Mouse (Mus musculus): Measurements from ENCODE around the gene Mlst8. TPM values are rescaled to one million over a fixed set of nuclear protein-coding genes. Genes with fewer than 3 reads are reported as not detected.
A peak's percentile ranks its signal among the peaks of the same experiment; 100 is the strongest.

Gene Mlst8
- polyA plus RNA-seq, 1 experiment from 2014 or later: 26.0 TPM

- Histone ChIP-seq H3K4me3 (ENCODE audit: low read length) (peak overlapping the region; percentile 93), H3K27ac (ENCODE audit: low read length) (peak overlapping the region; percentile 95), H3K4me2 (ENCODE audit: low read depth, low read length) (peak overlapping the region; percentile 92), H3K27me3 (replicated peaks; ENCODE audit: control insufficient read depth, insufficient read depth, low read length) (no peaks in the 10 kb centered on the region), H3K9ac (ENCODE audit: low read depth, low read length) (peak overlapping the region; percentile 96), H3K9me3 (ENCODE audit: control insufficient read depth, low read length) (no peaks in the 10 kb centered on the region), H3K4me1 (ENCODE audit: control insufficient read depth, insufficient read depth, low read length) (peaks cover 31% of the 10 kb centered on the region), H3K36me3 (ENCODE audit: control insufficient read depth, insufficient read depth, low read length) (peaks cover 26% of the 10 kb centered on the region)
- WGBS: 56% methylated on average over 4 of the region's 4 CpGs
- ATAC-seq: peak; percentile 38
Measured at GRCm38 (mm10) chr17:24472512-24472911, 6.4 kb downstream of the Mlst8 start.

DNA sequence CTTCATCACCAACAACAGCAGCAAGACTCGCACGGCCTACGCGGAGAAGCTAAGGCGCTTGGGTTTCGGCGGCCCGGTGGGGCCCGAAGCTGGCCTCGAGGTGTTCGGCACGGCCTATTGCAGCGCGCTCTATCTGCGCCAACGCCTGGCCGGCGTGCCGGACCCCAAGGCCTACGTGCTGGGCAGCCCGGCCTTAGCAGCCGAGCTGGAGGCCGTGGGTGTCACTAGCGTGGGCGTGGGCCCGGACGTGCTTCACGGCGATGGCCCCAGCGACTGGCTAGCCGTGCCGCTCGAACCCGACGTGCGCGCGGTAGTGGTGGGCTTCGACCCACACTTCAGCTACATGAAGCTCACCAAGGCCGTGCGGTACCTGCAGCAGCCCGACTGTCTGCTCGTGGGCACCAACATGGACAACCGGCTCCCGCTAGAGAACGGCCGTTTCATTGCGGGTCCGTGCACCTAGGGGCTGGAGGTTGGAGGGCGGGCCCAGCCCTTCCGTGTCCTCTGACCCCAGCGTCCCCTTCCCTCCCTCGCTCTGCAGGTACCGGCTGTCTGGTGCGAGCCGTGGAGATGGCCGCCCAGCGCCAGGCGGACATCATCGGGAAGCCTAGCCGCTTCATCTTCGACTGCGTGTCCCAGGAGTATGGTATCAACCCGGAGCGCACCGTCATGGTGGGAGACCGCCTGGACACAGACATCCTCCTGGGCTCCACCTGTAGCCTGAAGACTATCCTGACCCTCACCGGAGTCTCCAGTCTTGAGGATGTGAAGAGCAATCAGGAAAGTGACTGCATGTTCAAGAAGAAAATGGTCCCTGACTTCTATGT, 8.0 kb downstream of the Mlst8 start:
- H3K9me3 ChIP-seq (ENCODE audit: control insufficient read depth, low read length): no peaks in the 10 kb centered on the region
- H3K4me1 ChIP-seq (ENCODE audit: control insufficient read depth, insufficient read depth, low read length): peaks cover 31% of the 10 kb centered on the region
- H3K9ac ChIP-seq (ENCODE audit: low read depth, low read length): peak overlapping the region; percentile 96
- H3K27me3 ChIP-seq (replicated peaks; ENCODE audit: control insufficient read depth, insufficient read depth, low read length): no peaks in the 10 kb centered on the region
- peaks cover 14% of the 10 kb centered on the region for H3K36me3 ChIP-seq (ENCODE audit: control insufficient read depth, insufficient read depth, low read length)
- ATAC-seq: peak; percentile 25
- H3K4me3 ChIP-seq (ENCODE audit: low read length): peak overlapping the region; percentile 93
- peak overlapping the region; percentile 92 for H3K4me2 ChIP-seq (ENCODE audit: low read depth, low read length)
- WGBS: under 1% methylated on average over 68 of the region's 68 CpGs
- H3K27ac ChIP-seq (ENCODE audit: low read length): peak overlapping the region; percentile 93

DNA sequence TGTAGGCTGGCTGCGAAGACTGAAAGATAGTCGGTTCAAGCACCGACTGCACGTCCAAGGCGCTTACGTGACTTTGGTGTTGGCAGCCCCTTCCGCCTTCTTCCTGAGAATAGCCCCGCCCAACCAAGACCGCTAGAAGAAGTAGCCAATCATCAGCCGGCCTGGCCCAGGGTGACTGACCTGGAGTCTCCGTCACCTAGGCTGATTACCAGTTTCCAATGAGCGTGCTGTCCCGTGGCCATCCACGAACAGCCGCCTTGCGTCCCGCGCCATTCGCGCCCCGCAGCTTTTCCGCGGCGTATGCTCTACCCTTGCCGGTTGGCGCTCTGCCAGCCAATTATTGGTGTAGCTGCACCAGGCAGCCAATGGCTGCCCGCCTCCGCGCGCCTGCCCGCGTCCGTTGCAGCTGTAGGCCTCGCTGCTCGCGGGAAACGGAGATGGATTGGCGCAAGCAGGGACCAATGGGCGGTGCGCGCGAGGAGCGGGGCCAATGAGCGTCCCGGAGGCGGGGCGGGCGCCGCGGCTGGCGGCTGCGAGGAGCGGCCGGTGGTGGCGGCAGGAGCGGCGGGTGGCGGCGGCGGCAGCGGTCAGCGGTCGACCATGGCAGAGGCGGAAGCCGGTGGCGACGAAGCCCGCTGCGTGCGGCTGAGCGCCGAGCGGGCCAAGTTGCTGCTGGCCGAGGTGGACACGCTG, 8.8 kb downstream of the Mlst8 start, which contains the start of the genes E4f1 and Pgp:
Gene E4f1 (minus strand): TSS at position 404 of the 693 bp plus-strand sequence.
Gene Pgp (plus strand): TSS at position 483 of the 693 bp plus-strand sequence.
- no peaks in the 10 kb centered on the region for H3K9me3 ChIP-seq (ENCODE audit: control insufficient read depth, low read length)
- peak within 1 kb of the TSS; percentile 93 for H3K4me3 ChIP-seq (ENCODE audit: low read length)
- H3K27ac ChIP-seq (ENCODE audit: low read length): peak within 1 kb of the TSS; percentile 93
- ATAC-seq: peak; percentile 97
- peaks cover 31% of the 10 kb centered on the region for H3K4me1 ChIP-seq (ENCODE audit: control insufficient read depth, insufficient read depth, low read length)
- no peaks in the 10 kb centered on the region for H3K27me3 ChIP-seq (replicated peaks; ENCODE audit: control insufficient read depth, insufficient read depth, low read length)
- under 1% methylated on average over 74 of the region's 75 CpGs for WGBS
- H3K9ac ChIP-seq (ENCODE audit: low read depth, low read length): peak within 1 kb of the TSS; percentile 96
- H3K4me2 ChIP-seq (ENCODE audit: low read depth, low read length): peak within 1 kb of the TSS; percentile 92
- H3K36me3 ChIP-seq (ENCODE audit: control insufficient read depth, insufficient read depth, low read length): peaks cover 9% of the 10 kb centered on the region; the same call in 1 of the 2 replicates

- Histone ChIP-seq H3K27me3 (replicated peaks; ENCODE audit: control insufficient read depth, insufficient read depth, low read length) (no peaks in the 10 kb centered on the region), H3K36me3 (ENCODE audit: control insufficient read depth, insufficient read depth, low read length) (peaks cover 5% of the 10 kb centered on the region; the same call in 1 of the 2 replicates), H3K9ac (ENCODE audit: low read depth, low read length) (peak overlapping the region; percentile 77), H3K4me3 (ENCODE audit: low read length) (peak overlapping the region; percentile 93), H3K27ac (ENCODE audit: low read length) (peak overlapping the region; percentile 93), H3K4me1 (ENCODE audit: control insufficient read depth, insufficient read depth, low read length) (peaks cover 31% of the 10 kb centered on the region), H3K9me3 (ENCODE audit: control insufficient read depth, low read length) (no peaks in the 10 kb centered on the region), H3K4me2 (ENCODE audit: low read depth, low read length) (peak overlapping the region; percentile 73)
- WGBS: 17% methylated on average over 7 of the region's 7 CpGs
- no peak for ATAC-seq
Measured at GRCm38 (mm10) chr17:24469336-24469909, 9.5 kb downstream of the Mlst8 start.

- 95% methylated on average over 5 of the region's 5 CpGs for WGBS
- Histone ChIP-seq H3K4me2 (ENCODE audit: low read depth, low read length) (no peak overlapping the region), H3K27ac (ENCODE audit: low read length) (no peak overlapping the region), H3K9ac (ENCODE audit: low read depth, low read length) (no peak overlapping the region), H3K4me1 (ENCODE audit: control insufficient read depth, insufficient read depth, low read length) (peaks cover 24% of the 10 kb centered on the region), H3K36me3 (ENCODE audit: control insufficient read depth, insufficient read depth, low read length) (no peaks in the 10 kb centered on the region), H3K27me3 (replicated peaks; ENCODE audit: control insufficient read depth, insufficient read depth, low read length) (no peaks in the 10 kb centered on the region), H3K4me3 (ENCODE audit: low read length) (no peak overlapping the region), H3K9me3 (ENCODE audit: control insufficient read depth, low read length) (no peaks in the 10 kb centered on the region)
- no peak for ATAC-seq
Measured at GRCm38 (mm10) chr17:24468636-24469246, 10.1 kb downstream of the Mlst8 start.

DNA sequence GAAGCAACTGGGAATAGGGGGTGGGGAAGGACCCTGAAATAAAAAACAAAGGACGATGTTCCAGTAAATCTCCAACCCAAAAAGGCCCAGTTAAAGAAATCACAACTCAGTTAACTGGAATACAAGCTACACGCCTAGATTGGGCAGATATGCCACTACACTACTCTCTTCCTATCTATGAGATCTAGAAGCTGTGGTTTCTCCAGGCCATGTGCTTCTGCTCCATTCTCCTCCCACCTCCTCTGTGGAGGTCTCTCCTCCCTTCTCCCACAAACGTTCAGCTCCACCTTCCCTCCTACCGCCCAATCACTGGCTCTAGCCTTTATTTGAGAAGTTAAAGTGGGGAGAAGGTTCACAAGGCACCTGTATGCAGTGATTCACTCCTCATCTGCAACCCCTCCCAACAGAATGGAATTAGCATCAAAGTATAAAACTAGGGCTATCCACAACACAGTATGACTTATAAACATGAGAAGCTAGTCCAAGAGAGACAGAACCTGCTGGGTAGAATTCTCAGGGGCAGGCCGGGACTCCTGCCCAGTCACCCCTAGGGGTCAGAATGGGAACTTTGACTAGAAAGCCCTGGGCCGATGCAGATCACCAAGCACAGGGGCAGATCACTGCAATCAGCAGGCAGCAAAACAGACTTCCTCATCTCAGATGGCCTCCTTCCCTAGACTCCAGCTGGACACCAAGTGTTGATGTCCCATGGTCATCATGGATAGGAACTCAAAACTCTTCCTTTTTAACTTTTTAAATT, 15.3 kb downstream of the Mlst8 start:
- Histone ChIP-seq H3K4me3 (ENCODE audit: low read length) (no peak overlapping the region), H3K27ac (ENCODE audit: low read length) (no peak overlapping the region), H3K9ac (ENCODE audit: low read depth, low read length) (no peak overlapping the region), H3K9me3 (ENCODE audit: control insufficient read depth, low read length) (no peaks in the 10 kb centered on the region), H3K36me3 (ENCODE audit: control insufficient read depth, insufficient read depth, low read length) (no peaks in the 10 kb centered on the region), H3K4me1 (ENCODE audit: control insufficient read depth, insufficient read depth, low read length) (no peaks in the 10 kb centered on the region), H3K27me3 (replicated peaks; ENCODE audit: control insufficient read depth, insufficient read depth, low read length) (no peaks in the 10 kb centered on the region), H3K4me2 (ENCODE audit: low read depth, low read length) (no peak overlapping the region)
- ATAC-seq: peak; percentile 52; the same call in 1 of the 2 replicates
- WGBS: 57% methylated on average over 6 of the region's 6 CpGs

GRCm38 (mm10) chr17:24462932-24463331, 15.9 kb downstream of the Mlst8 start:
- 77% methylated on average over 1 of the region's 1 CpGs for WGBS
- no peak overlapping the region for H3K4me2 ChIP-seq (ENCODE audit: low read depth, low read length)
- no peak for ATAC-seq

DNA sequence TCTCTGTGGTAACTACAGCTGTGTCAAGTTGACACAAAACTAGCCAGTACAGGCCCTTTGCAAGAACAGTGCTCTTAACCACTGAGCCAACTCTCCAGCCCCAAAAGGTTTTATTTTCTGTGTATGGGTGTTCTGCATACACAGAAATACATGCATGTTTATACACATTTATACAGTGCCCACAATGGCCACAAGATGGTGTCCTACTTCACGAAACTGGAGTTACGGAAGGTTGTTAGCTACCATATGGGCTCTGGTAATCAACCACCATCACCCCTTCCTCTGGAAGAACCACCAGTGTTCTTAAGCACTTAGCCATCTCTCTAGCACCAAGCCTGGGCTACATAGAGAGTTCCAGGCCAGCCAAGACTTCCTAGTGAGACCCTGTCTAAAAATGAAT, 17.3 kb downstream of the Mlst8 start:
- 83% methylated on average over 2 of the region's 2 CpGs for WGBS
- Histone ChIP-seq H3K27me3 (replicated peaks; ENCODE audit: control insufficient read depth, insufficient read depth, low read length) (no peaks in the 10 kb centered on the region), H3K4me1 (ENCODE audit: control insufficient read depth, insufficient read depth, low read length) (no peaks in the 10 kb centered on the region), H3K4me3 (ENCODE audit: low read length) (no peak overlapping the region), H3K9ac (ENCODE audit: low read depth, low read length) (no peak overlapping the region), H3K9me3 (ENCODE audit: control insufficient read depth, low read length) (no peaks in the 10 kb centered on the region), H3K27ac (ENCODE audit: low read length) (no peak overlapping the region), H3K36me3 (ENCODE audit: control insufficient read depth, insufficient read depth, low read length) (no peaks in the 10 kb centered on the region), H3K4me2 (ENCODE audit: low read depth, low read length) (no peak overlapping the region)
- ATAC-seq: no peak

More at GRCm38 (mm10) chr17:24462932-24463331, 15.9 kb downstream of the Mlst8 start:
- Histone ChIP-seq H3K9me3 (ENCODE audit: control insufficient read depth, low read length) (no peaks in the 10 kb centered on the region), H3K27ac (ENCODE audit: low read length) (no peak overlapping the region), H3K36me3 (ENCODE audit: control insufficient read depth, insufficient read depth, low read length) (no peaks in the 10 kb centered on the region), H3K4me1 (ENCODE audit: control insufficient read depth, insufficient read depth, low read length) (no peaks in the 10 kb centered on the region), H3K4me3 (ENCODE audit: low read length) (no peak overlapping the region), H3K27me3 (replicated peaks; ENCODE audit: control insufficient read depth, insufficient read depth, low read length) (no peaks in the 10 kb centered on the region), H3K9ac (ENCODE audit: low read depth, low read length) (no peak overlapping the region)
